Mouse (Mus musculus) liver, postnatal 0 days (tissue): ENCODE results near the gene Rab21.

Experiments used
- CTCF ChIP-seq: sonication (generic); IDR thresholded peaks from 2 replicates; pipeline ENCODE4 v1.5.1; 2016; ENCODE audit warnings: antibody characterized with exemption, low read depth
- EP300 ChIP-seq: IDR thresholded peaks from 2 replicates; pipeline ENCODE4 v1.6.1; 2016; ENCODE audit warnings: antibody characterized with exemption, low read depth, mild to moderate bottlenecking

- TF ChIP-seq EP300: no peak
- TF ChIP-seq CTCF: no peak
Measured at GRCm38 (mm10) chr10:115307331-115307875, 8.0 kb downstream of the Rab21 start.
